Mouse (Mus musculus): ENCODE measurements at regions not wholly inside any gene's neighbourhood (a gene's known extent, or its start where the extent isn't known, plus 50 kb on each side); places are given as distances from the start of the nearest gene placed in this dataset.
A peak's percentile ranks its signal among the peaks of the same experiment; 100 is the strongest.

DNA sequence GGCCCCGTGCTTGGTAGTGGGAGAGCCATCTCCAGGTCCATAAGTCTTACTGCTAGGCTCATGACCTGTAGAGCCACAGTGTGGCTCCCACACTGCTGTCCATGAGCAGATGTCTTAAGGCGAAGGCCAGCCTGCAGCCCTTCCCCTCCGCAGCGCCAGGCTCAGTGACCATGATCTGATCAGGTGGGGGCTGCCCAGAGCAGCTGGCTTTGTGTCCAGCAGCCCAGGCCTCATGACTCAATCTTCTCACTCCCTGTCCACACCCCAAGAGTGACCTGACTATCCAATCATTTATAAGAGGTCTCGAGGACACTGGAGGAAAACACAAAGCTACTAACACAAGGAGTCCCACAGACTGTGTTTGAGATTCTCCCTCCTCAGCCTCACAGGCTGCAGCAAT is 58.6 kb upstream of the Col5a1 start:
- TF ChIP-seq REST (IDR thresholded peaks at IDR 0.05; ENCODE audit: insufficient read depth, insufficient read length) (no peak), USF1 (IDR thresholded peaks at IDR 0.05; ENCODE audit: low read depth) (no peak), MAX (IDR thresholded peaks at IDR 0.05; ENCODE audit: low read depth) (no peak), POLR2A (IDR thresholded peaks at IDR 0.05; ENCODE audit: insufficient read length, low read depth) (no peak), SRF (IDR thresholded peaks at IDR 0.05; ENCODE audit: control insufficient read depth, insufficient read length, low read depth) (no peak), CEBPB (IDR thresholded peaks at IDR 0.05; ENCODE audit: insufficient read depth, poor library complexity, severe bottlenecking) (no peak), MYOG (IDR thresholded peaks at IDR 0.05; ENCODE audit: control insufficient read depth in 1 of 3, insufficient read depth in 1 of 3, insufficient read length in 2 of 3, low read depth in 2 of 3) (peak in 2 of 3 experiments; percentile 70 to 83), E2F4 (IDR thresholded peaks at IDR 0.05; ENCODE audit: insufficient read depth) (no peak)
